Mouse (Mus musculus) testis, adult 2 months (tissue): ENCODE results near the gene Arap1. TPM values are rescaled to one million over a fixed set of nuclear protein-coding genes. Genes with fewer than 3 reads are reported as not detected.
A peak's percentile ranks its signal among the peaks of the same experiment; 100 is the strongest.

Experiments used
- H3K27ac ChIP-seq: fragments of 200-500 bp; 2 replicates; pipeline ENCODE4 v1.5.1; 2012; ENCODE audit warnings: low read depth, low read length; ENCODE audit not compliant: control insufficient read depth, insufficient read depth
- H3K27me3 ChIP-seq: fragments of 200-500 bp; 2 replicates; pipeline ENCODE4 v1.6.1; 2012; ENCODE audit warnings: mild to moderate bottlenecking, low read length, moderate library complexity; ENCODE audit not compliant: control insufficient read depth, insufficient read depth
- H3K36me3 ChIP-seq: fragments of 200-500 bp; 2 replicates; pipeline ENCODE4 v1.6.1; 2012; ENCODE audit warnings: mild to moderate bottlenecking, low read length; ENCODE audit not compliant: control insufficient read depth, insufficient read depth
- H3K4me1 ChIP-seq: fragments of 200-500 bp; 2 replicates; pipeline ENCODE4 v1.6.1; 2012; ENCODE audit warnings: low read length; ENCODE audit not compliant: control insufficient read depth, insufficient read depth
- H3K4me3 ChIP-seq: fragments of 200-500 bp; 2 replicates; pipeline ENCODE4 v1.5.1; 2012; ENCODE audit warnings: low read depth, mild to moderate bottlenecking, low read length, moderate library complexity, mixed read lengths; ENCODE audit not compliant: control insufficient read depth
- CTCF ChIP-seq: fragments of 200-500 bp; IDR thresholded peaks from 2 replicates; pipeline ENCODE4 v1.5.1; 2012; ENCODE audit warnings: low read depth, mild to moderate bottlenecking, inconsistent platforms, low read length, moderate library complexity; ENCODE audit not compliant: control insufficient read depth, insufficient read depth, insufficient replicate concordance
- POLR2A ChIP-seq: fragments of 200-500 bp; IDR thresholded peaks from 2 replicates; pipeline ENCODE4 v1.6.1; 2012; ENCODE audit warnings: low read depth, mild to moderate bottlenecking, inconsistent platforms, low read length, moderate library complexity; ENCODE audit not compliant: control insufficient read depth
- polyA plus RNA-seq: library from polyadenylated mRNA; depleted of rRNA; stranded (reverse); fragments of >200 nt; gene quantifications from 2 replicates; pipeline ENCODE4 v1.2.3, GENCODE M21; 2012

The Arap1 gene
- polyA plus RNA-seq, 1 experiment, result 4.9 TPM

GRCm38 (mm10) chr7:101377741-101378262 lies 29.9 kb downstream of the Arap1 start:
- Histone ChIP-seq H3K27ac (peak overlapping the region; percentile 66), H3K4me1 (peaks cover 3% of the 10 kb centered on the region), H3K36me3 (no peaks in the 10 kb centered on the region), H3K4me3 (peak overlapping the region; percentile 22; the same call in 1 of the 2 replicates), H3K27me3 (no peaks in the 10 kb centered on the region)
- TF ChIP-seq POLR2A (no peak), CTCF (no peak)

DNA sequence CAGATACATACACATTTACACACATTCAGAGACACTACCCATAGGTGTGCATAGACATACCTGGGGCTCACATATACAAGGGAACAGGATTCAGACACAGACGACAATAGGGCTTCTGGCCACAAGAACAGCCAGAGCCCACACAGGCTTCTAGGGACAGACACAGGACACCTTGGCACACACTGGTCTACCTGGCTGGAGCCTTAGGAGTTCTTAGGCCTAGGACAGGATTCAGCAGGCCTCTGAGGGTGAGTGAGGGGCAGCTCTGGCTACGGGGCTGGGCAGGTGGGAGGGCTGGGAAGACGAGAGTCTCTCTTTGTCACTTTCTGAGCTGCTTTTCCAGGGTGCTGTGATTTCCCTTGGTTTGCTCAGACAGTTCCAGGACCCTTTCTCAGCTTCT lies 30.4 kb downstream of the Arap1 start:
- no peak for TF ChIP-seq CTCF
- Histone ChIP-seq H3K4me1 (no peaks in the 10 kb centered on the region), H3K4me3 (no peak overlapping the region), H3K27me3 (no peaks in the 10 kb centered on the region), H3K36me3 (no peaks in the 10 kb centered on the region), H3K27ac (no peak overlapping the region)

- TF ChIP-seq POLR2A (no peak), CTCF (no peak)
- H3K27me3 ChIP-seq, result no peaks in the 10 kb centered on the region
- no peaks in the 10 kb centered on the region for H3K36me3 ChIP-seq
- no peaks in the 10 kb centered on the region for H3K4me1 ChIP-seq
- no peak overlapping the region; the same call in 1 of the 2 replicates for H3K27ac ChIP-seq
- H3K4me3 ChIP-seq, result no peak overlapping the region
Observed at GRCm38 (mm10) chr7:101378796-101379465, 31.1 kb downstream of the Arap1 start.

GRCm38 (mm10) chr7:101379732-101380131 lies 31.9 kb downstream of the Arap1 start:
- no peaks in the 10 kb centered on the region for H3K27me3 ChIP-seq
- H3K4me1 ChIP-seq, result no peaks in the 10 kb centered on the region
- H3K4me3 ChIP-seq, result no peak overlapping the region
- no peaks in the 10 kb centered on the region for H3K36me3 ChIP-seq
- TF ChIP-seq CTCF (no peak), POLR2A (no peak)
- H3K27ac ChIP-seq, result no peak overlapping the region

DNA sequence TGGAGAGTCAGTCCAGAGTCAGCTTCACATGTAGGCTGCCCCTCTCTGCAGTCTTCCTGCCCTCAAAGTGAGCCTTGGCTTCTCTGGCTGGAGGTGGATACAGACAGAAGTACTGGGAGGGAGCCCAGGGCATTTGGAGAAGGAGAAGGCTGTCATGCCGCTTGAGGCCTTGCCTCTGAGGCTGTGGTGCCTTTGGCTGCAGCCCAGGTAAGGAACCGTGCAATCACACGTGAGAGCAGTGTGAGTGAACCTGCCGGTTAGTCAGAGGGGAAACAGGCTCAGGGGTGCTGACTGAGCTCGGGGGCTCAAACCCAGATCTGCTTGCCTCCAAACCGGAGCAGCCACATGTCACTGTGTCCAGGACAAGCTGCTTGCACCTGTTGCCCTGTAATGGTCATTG lies 33.6 kb downstream of the Arap1 start:
- Histone ChIP-seq H3K4me1 (no peaks in the 10 kb centered on the region), H3K4me3 (no peak overlapping the region), H3K27ac (no peak overlapping the region), H3K27me3 (no peaks in the 10 kb centered on the region), H3K36me3 (no peaks in the 10 kb centered on the region)
- TF ChIP-seq CTCF (no peak), POLR2A (no peak)

DNA sequence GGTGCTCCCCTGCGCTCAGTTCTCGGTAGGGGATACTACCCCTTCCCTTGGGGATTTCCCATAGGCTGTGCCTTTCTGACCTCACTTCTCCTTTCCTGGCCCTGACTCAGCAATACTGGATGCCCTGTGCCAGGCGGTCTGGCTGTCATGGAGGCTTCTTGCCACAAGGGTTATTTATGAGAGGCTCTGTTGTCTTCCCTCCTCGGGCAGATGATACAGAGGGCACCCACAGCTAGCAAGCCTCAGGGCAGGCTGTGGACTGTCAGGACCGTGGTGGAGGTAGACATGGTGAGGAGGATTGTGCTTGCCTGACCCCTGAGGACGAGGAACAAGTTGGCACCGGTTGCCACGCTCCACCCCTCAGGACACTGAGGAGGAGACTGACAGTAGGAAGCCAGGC lies 34.5 kb downstream of the Arap1 start:
- H3K27ac ChIP-seq, result no peak overlapping the region
- TF ChIP-seq CTCF, result peak; percentile 13; the same call in 1 of the 2 replicates
- no peak for TF ChIP-seq POLR2A

GRCm38 (mm10) chr7:101383756-101384155 lies 35.9 kb downstream of the Arap1 start:
- Histone ChIP-seq H3K27ac (no peak overlapping the region), H3K4me3 (no peak overlapping the region), H3K27me3 (no peaks in the 10 kb centered on the region), H3K4me1 (no peaks in the 10 kb centered on the region), H3K36me3 (no peaks in the 10 kb centered on the region)
- TF ChIP-seq CTCF (no peak), POLR2A (no peak)

More for the DNA sequence above, 34.5 kb downstream of the Arap1 start:
- Histone ChIP-seq H3K4me3 (no peak overlapping the region), H3K27me3 (no peaks in the 10 kb centered on the region), H3K4me1 (no peaks in the 10 kb centered on the region), H3K36me3 (no peaks in the 10 kb centered on the region)
